22 mouse cellular contexts compared by ENCODE assay signal in the genomic region with DNA sequence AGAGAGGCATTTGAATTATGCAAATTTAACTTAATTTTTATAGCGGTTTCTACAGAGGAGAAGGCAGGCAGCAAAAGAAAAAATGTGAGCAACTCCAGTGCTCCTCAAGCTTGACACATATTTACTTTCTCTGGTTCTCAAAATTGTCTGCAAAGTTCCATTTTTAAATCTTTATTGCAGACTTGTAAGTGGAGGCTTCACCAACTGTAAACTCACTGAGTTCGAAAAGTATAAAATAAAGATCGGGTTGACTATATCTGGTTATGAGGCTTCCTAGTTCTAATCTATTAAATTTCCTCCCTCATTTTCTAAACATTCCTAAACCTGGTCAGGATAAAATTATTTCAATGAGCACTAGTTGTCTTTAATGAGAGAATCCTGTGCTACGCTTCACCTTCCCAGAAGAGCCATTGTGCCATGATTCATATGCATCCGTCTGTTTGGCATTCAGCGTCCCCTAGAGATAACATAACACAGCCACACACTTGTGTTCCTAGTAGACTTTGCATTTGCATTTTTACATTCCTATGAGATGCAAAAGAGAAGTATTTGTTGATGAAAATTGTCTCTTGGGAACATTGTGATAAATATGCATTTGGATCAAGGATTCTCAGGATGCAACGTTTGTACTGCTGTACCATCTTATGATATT. TPM values are rescaled to one million over a fixed set of nuclear protein-coding genes. Genes with fewer than 3 reads are reported as not detected.
DNase-seq lines count a peak whose midpoint lies in the region; ATAC-seq lines count a peak whose summit lies in the region.
"Had no signal": no experiment of that assay in that cellular context is flagged by ENCODE, and none has a peak within 500 bp of the region (broad histone marks: within the 10 kb centered on the region; RNA-seq: fewer than 3 reads in every experiment).

No protein-coding gene starts in this region.

- peak; percentile 83 for ATAC-seq in frontal cortex, adult (ENCODE audit: low TSS enrichment)
- ATAC-seq in erythroid progenitor cell, adult 5-6 weeks (replicated peaks; ENCODE audit: low FRiP score, poor library complexity, severe bottlenecking), result no peak
- ATAC-seq: forebrain, embryonic 13.5 days; forebrain, embryonic 16.5 days had no signal

- no peak for DNase-seq in frontal cortex, postnatal 10 days (ENCODE audit: low spot score in 2 of 2)
- peak; percentile 44 for DNase-seq in brain, adult 2 months (ENCODE audit: low read depth, low spot score)
- DNase-seq in brain, embryonic 18.5 days (ENCODE audit: low read depth, low spot score), result peak; percentile 22
- DNase-seq in spleen, postnatal 10 days (ENCODE audit: low spot score in 2 of 2), result no peak
- DNase-seq: adrenal gland, adult 2 months; adrenal gland, postnatal 10 days; adrenal gland, postnatal 25 days; cerebellum, adult 11 months; cerebellum, adult 18-20 months; cerebellum, adult 8-10 months; cerebellum, adult 9-11 months; cerebellum, postnatal 14 days; cerebellum, postnatal 36 days; embryo, embryonic 11 days had no signal

RNA-seq across cellular contexts. Expression of a gene that starts 17.5 kb away (rescaled TPM):
- total RNA-seq in erythroid progenitor cell, adult 5-6 weeks (2015; ENCODE audit: low replicate concordance), result not detected in 2 replicates
- not detected in 2 replicates for total RNA-seq in erythroid progenitor cell, adult 5-6 weeks (2017; ENCODE audit: low replicate concordance)
- total RNA-seq: common myeloid progenitor, adult 5-6 weeks; MEL had no signal

RNA-seq across cellular contexts. Expression of a gene that starts 26.5 kb away (rescaled TPM):
- not detected in 2 replicates for total RNA-seq in erythroid progenitor cell, adult 5-6 weeks (2015; ENCODE audit: low replicate concordance)
- total RNA-seq in erythroid progenitor cell, adult 5-6 weeks (2017; ENCODE audit: low replicate concordance), result not detected in 2 replicates
- total RNA-seq: adrenal gland, postnatal 4 days; common myeloid progenitor, adult 5-6 weeks; ES-E14; MEL had no signal

Comparison
In these comparisons a context has a peak if more than half of its experiments do, and no peak if none do; other contexts are left out.
1. DNase-seq: peak in brain, adult 2 months (single experiment) and brain, embryonic 18.5 days (single experiment); none in frontal cortex, postnatal 10 days (0 of 2) and spleen, postnatal 10 days (0 of 2).